Mouse (Mus musculus): ENCODE results near the gene Ilk. TPM values are rescaled to one million over a fixed set of nuclear protein-coding genes. Genes with fewer than 3 reads are reported as not detected.

Gene Ilk
- polyA plus RNA-seq, 1 experiment from 2014 or later = 192 TPM

DNA sequence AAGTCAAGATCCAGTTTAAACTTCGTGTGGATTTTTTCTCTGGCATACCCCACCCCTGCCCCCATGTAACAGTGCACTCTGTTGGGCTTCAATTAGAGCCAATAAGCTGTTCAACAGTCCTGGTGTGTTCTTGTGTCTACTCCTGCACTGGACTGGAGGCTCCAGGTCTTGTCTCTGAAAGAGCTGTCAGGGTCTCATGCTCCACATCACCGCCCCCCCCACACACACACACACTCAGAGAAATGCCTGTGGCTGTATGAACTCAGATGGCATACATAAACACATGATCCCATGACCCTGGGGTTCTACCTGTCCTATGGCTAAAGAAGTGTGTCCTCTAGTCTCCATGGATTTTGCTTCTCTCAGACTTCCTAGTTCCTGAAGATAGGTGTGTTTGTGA is 39.6 kb downstream of the Ilk start:
- Histone ChIP-seq H3K27ac (no peak overlapping the region), H3K4me3 (no peak overlapping the region), H3K4me1 (peaks cover 66% of the 10 kb centered on the region), H3K9me3 (no peaks in the 10 kb centered on the region), H3K27me3 (replicated peaks) (no peaks in the 10 kb centered on the region), H3K9ac (no peak overlapping the region), H3K36me3 (replicated peaks) (peaks cover 34% of the 10 kb centered on the region), H3K4me2 (no peak overlapping the region)
- no peak for ATAC-seq (replicated peaks)
- 86% methylated on average over 2 of the region's 2 CpGs for WGBS

DNA sequence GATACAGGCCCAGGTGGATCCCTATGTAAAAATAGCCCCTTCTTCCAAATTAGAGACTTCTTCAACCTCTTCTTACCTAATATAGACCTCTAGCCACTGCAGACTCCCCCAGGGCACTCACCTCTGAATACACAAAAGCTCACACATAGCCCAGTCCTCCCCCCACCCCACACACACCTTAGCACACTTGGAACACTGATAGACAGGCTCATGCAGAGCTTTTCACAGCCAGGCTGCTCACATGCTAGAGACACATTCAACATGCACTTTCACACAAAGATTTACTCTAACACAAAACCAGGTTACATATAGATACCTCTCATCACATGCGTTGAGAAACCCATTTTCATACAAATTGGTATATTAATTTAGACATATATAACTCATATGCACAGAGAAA is 40.9 kb downstream of the Ilk start:
- Histone ChIP-seq H3K4me2 (0 out of 2 replicates have a peak overlapping the region, but pooled peaks have one; percentile 9), H3K4me3 (no peak overlapping the region), H3K27me3 (replicated peaks) (no peaks in the 10 kb centered on the region), H3K9ac (no peak overlapping the region), H3K9me3 (no peaks in the 10 kb centered on the region), H3K27ac (no peak overlapping the region), H3K36me3 (replicated peaks) (peaks cover 30% of the 10 kb centered on the region), H3K4me1 (peaks cover 62% of the 10 kb centered on the region)
- 100% methylated on average over 1 of the region's 1 CpGs for WGBS
- ATAC-seq (replicated peaks) = no peak

DNA sequence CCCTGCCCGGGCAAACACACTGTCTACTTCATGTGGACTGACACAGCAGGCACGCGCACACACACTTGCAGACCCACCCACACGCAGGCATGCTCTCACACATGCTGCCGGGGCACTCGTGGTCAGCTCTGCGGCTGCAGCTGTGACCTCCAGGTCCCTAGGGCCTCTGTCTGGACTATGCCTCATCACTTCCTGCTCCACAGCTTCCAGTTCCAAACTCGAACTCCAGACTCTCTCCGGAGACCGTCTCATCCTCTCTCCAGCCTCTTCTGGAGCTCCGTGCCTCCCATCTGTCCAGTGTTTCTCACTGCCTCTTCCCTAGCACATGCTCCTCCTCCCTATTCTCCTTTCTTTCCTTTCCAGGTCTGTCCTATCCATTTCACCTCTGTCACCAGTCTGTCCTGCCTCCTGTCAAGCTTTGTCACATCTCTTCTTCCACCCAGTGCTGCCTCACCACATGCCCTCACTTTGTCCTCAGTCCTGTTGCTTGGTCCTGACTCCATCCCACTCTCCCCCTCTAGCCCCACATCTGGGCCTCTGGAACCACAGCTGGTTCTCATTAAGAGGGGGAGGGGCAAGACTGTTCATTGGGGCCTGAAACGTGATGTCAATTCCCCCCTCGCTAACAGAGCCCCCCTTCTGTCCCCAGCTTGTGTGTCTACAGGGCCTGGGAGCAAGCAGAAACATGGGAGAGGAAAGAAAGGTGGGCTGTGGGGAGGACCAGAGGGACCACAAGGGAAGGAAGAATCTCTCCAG is 41.6 kb downstream of the Ilk start:
- Histone ChIP-seq H3K4me1 (peaks cover 69% of the 10 kb centered on the region), H3K27ac (peak overlapping the region; percentile 59; the same call in 1 of the 2 replicates), H3K4me2 (peak overlapping the region; percentile 9), H3K27me3 (replicated peaks) (no peaks in the 10 kb centered on the region), H3K9ac (peak overlapping the region; percentile 25; the same call in 1 of the 2 replicates), H3K36me3 (replicated peaks) (peaks cover 29% of the 10 kb centered on the region), H3K9me3 (no peaks in the 10 kb centered on the region), H3K4me3 (no peak overlapping the region)
- 66% methylated on average over 13 of the region's 13 CpGs for WGBS
- ATAC-seq (replicated peaks) = peak; percentile 12

DNA sequence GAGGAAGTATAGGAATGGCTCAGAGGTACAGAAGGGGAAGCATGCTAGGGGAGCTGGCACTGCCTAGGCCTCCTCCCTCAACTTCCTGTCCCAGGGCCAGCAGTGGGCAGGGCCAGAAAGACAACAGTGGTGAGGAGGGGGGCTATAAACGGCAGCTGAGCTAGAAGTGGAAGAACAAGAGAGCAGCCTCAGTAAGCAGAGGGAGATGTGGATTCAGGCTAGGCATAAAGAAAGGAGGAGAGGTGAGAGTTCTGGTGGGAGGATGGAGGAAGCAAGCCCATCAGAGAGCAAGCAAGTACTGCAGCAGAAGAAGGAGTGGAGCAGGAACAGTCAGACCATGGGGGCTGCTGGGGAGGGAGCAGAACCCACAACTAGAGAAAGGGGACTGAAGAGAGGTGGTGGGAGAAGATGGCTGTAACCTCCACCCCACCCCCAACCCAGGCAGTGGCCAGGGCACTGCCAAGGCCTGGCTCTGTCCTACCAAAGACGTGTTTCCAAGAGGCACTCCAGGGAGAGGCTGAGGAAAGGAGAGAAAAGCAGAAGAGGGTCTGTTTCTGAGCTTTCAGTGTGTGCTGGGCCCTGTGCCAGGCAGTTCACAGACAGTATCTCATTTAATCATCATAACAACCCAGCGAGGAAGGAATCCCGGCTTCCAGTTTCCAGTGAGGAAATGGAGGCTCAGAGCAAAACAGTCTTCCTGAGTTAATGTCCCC is 42.3 kb downstream of the Ilk start:
- H3K36me3 ChIP-seq (replicated peaks) = peaks cover 29% of the 10 kb centered on the region; the same call in 1 of the 2 replicates

GRCm38 (mm10) chr7:105783861-105784260 is 47.5 kb downstream of the Ilk start:
- WGBS = 46% methylated on average over 4 of the region's 4 CpGs
- peaks cover 58% of the 10 kb centered on the region for H3K4me1 ChIP-seq
- peak overlapping the region; percentile 68 for H3K4me2 ChIP-seq
- no peaks in the 10 kb centered on the region for H3K27me3 ChIP-seq (replicated peaks)
- no peak for ATAC-seq (replicated peaks)
- H3K9me3 ChIP-seq = no peaks in the 10 kb centered on the region
- 0 out of 2 replicates have a peak overlapping the region, but pooled peaks have one; percentile 3 for H3K9ac ChIP-seq
- peak overlapping the region; percentile 86; the same call in 1 of the 2 replicates for H3K4me3 ChIP-seq
- H3K27ac ChIP-seq = 0 out of 2 replicates have a peak overlapping the region, but pooled peaks have one; percentile 23
- H3K36me3 ChIP-seq (replicated peaks) = peaks cover 29% of the 10 kb centered on the region; the same call in 1 of the 2 replicates

More for the DNA sequence above, 42.3 kb downstream of the Ilk start:
- Histone ChIP-seq H3K27ac (peak overlapping the region; percentile 59), H3K27me3 (replicated peaks) (no peaks in the 10 kb centered on the region), H3K4me2 (peak overlapping the region; percentile 9; the same call in 1 of the 2 replicates), H3K4me1 (peaks cover 70% of the 10 kb centered on the region), H3K9me3 (no peaks in the 10 kb centered on the region), H3K9ac (no peak overlapping the region; the same call in 1 of the 2 replicates), H3K4me3 (no peak overlapping the region)
- 35% methylated on average over 4 of the region's 4 CpGs for WGBS
- peak; percentile 51 for ATAC-seq (replicated peaks)

DNA sequence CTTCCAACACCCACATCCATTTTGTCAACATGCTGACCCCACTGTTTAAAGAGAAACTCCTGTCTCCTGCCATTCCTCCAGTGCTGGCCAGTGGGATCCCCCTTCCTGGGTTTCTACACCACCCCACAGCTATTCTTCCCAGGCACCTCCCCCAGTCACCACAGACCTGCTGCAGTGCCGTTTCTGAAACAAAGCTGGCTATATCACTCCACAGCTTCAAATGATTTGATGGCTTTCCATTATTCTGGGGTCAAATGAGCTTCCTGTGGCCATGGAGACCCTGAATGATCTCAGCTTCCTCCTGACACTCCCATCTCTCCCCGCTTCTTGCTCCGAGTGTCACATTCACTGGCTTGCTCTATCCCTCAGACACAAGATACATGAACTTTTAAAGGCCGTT is 48.2 kb downstream of the Ilk start:
- Histone ChIP-seq H3K4me1 (peaks cover 54% of the 10 kb centered on the region), H3K4me3 (peak overlapping the region; percentile 86)

GRCm38 (mm10) chr7:105786506-105787284 is 50.3 kb downstream of the Ilk start:
- peak overlapping the region; percentile 98 for H3K27ac ChIP-seq
- H3K27me3 ChIP-seq (replicated peaks) = no peaks in the 10 kb centered on the region
- H3K4me2 ChIP-seq = peak overlapping the region; percentile 68
- H3K4me1 ChIP-seq = peaks cover 54% of the 10 kb centered on the region
- peaks cover 12% of the 10 kb centered on the region; the same call in 1 of the 2 replicates for H3K36me3 ChIP-seq (replicated peaks)
- ATAC-seq (replicated peaks) = peak; percentile 79
- peak overlapping the region; percentile 99 for H3K9ac ChIP-seq
- no peaks in the 10 kb centered on the region for H3K9me3 ChIP-seq
- peak overlapping the region; percentile 86 for H3K4me3 ChIP-seq
- 4% methylated on average over 20 of the region's 20 CpGs for WGBS

More for the DNA sequence above, 48.2 kb downstream of the Ilk start:
- Histone ChIP-seq H3K9me3 (no peaks in the 10 kb centered on the region), H3K9ac (0 out of 2 replicates have a peak overlapping the region, but pooled peaks have one; percentile 3), H3K4me2 (peak overlapping the region; percentile 68), H3K27me3 (replicated peaks) (no peaks in the 10 kb centered on the region), H3K36me3 (replicated peaks) (peaks cover 29% of the 10 kb centered on the region; the same call in 1 of the 2 replicates), H3K27ac (no peak overlapping the region)
- 14% methylated on average over 4 of the region's 4 CpGs for WGBS
- no peak for ATAC-seq (replicated peaks)

GRCm38 (mm10) chr7:105787285-105788140 is 51.1 kb downstream of the Ilk start, which contains the start of gene Dchs1:
Dchs1 (minus strand) TSS chr7:105787654.
- H3K36me3 ChIP-seq (replicated peaks) = 0 out of 2 replicates have a peak, but pooled peaks cover 8% of the 10 kb centered on the region
- peaks cover 50% of the 10 kb centered on the region for H3K4me1 ChIP-seq
- under 1% methylated on average over 63 of the region's 97 CpGs for WGBS
- H3K9ac ChIP-seq = peak within 1 kb of the TSS; percentile 99
- H3K4me2 ChIP-seq = peak within 1 kb of the TSS; percentile 68
- H3K4me3 ChIP-seq = peak within 1 kb of the TSS; percentile 86
- peak; percentile 80 for ATAC-seq (replicated peaks)
- no peaks in the 10 kb centered on the region for H3K9me3 ChIP-seq
- H3K27me3 ChIP-seq (replicated peaks) = no peaks in the 10 kb centered on the region
- H3K27ac ChIP-seq = peak within 1 kb of the TSS; percentile 98

- Histone ChIP-seq H3K4me2 (no peak overlapping the region), H3K4me3 (no peak overlapping the region), H3K4me1 (peaks cover 14% of the 10 kb centered on the region), H3K27ac (no peak overlapping the region), H3K9ac (no peak overlapping the region), H3K36me3 (replicated peaks) (no peaks in the 10 kb centered on the region), H3K27me3 (replicated peaks) (no peaks in the 10 kb centered on the region), H3K9me3 (no peaks in the 10 kb centered on the region)
- WGBS = 90% methylated on average over 1 of the region's 1 CpGs
- no peak for ATAC-seq (replicated peaks)
These were observed 54.8 kb downstream of the Ilk start for GRCm38 (mm10) chr7:105791147-105791546.

Measured in midbrain, embryonic 15.5 days (tissue).